11 mouse cellular contexts compared by ENCODE assay signal in the genomic region with DNA sequence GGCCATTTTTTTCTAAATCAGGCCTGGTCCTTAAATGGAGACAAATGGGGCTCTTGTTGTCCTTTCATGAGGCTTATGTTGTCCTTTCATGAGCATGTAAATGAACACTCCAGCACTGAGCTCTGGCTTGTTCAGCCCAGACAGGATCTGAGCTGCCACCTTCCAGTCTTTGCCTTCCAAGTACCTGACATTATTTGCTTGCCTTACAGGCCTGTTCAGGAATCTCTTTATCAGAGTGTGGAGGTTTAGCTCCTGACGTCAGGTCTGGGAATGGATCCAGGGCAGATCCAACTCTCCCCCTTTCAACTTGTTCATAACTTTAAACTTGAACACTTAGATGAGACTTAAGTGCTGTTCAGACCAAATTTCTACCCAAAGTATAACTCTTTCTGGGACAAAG. TPM values are rescaled to one million over a fixed set of nuclear protein-coding genes. Genes with fewer than 3 reads are reported as not detected.
DNase-seq lines count a peak whose midpoint lies in the region; ATAC-seq lines count a peak whose summit lies in the region.
"Had no signal": no experiment of that assay in that cellular context is flagged by ENCODE, and none has a peak within 500 bp of the region (broad histone marks: within the 10 kb centered on the region; RNA-seq: fewer than 3 reads in every experiment).

No protein-coding gene starts in this region.

- DNase-seq in 3134 (ENCODE audit: extremely low read depth, insufficient read length, low spot score), result peak; percentile 26
- peak; percentile 34 for DNase-seq in Muller cell, postnatal 12 days (ENCODE audit: inconsistent ontology term)
- peak; percentile 41 to 52 for DNase-seq in kidney, postnatal 4 days
- no peak for DNase-seq in T-cell, adult 2 months (ENCODE audit: low spot score)
- no peak for DNase-seq in layer of hippocampus, postnatal 10 days (ENCODE audit: low spot score in 2 of 2)
- no peak for DNase-seq in spleen, adult 12 weeks (ENCODE audit: low spot score)
- no peak for DNase-seq in left cerebral cortex, postnatal 25 days (ENCODE audit: low spot score in 2 of 2)
- DNase-seq: thymus, adult 18-20 months had no signal

- no peaks in the 10 kb centered on the region for H3K36me3 ChIP-seq in heart, embryonic 12.5 days
- H3K36me3 ChIP-seq: embryonic facial prominence, embryonic 13.5 days had no signal

- peak overlapping the region; percentile 31; the same call in 1 of the 2 replicates for H3K4me2 ChIP-seq in heart, embryonic 12.5 days
- H3K4me2 ChIP-seq: embryonic facial prominence, embryonic 13.5 days had no signal

- no peak overlapping the region for H3K4me3 ChIP-seq in heart, embryonic 12.5 days
- H3K4me3 ChIP-seq: embryonic facial prominence, embryonic 13.5 days; myocyte had no signal

- 9% methylated on average over 1 of the region's 1 CpGs for WGBS in heart, embryonic 12.5 days

- peaks cover 33% of the 10 kb centered on the region for H3K4me1 ChIP-seq in heart, embryonic 12.5 days (replicated peaks)

- H3K9ac ChIP-seq in heart, embryonic 12.5 days, result no peak overlapping the region
- H3K9ac ChIP-seq: embryonic facial prominence, embryonic 13.5 days had no signal

- ATAC-seq in heart, embryonic 12.5 days (ENCODE audit: insufficient number of reproducible peaks, low FRiP score), result peak; percentile 86

- no peaks in the 10 kb centered on the region for H3K27me3 ChIP-seq in heart, embryonic 12.5 days (replicated peaks)
- H3K27me3 ChIP-seq: embryonic facial prominence, embryonic 13.5 days had no signal

- H3K9me3 ChIP-seq in heart, embryonic 12.5 days (replicated peaks), result no peaks in the 10 kb centered on the region
- H3K9me3 ChIP-seq: embryonic facial prominence, embryonic 13.5 days had no signal

- H3K27ac ChIP-seq in heart, embryonic 12.5 days (ENCODE audit: poor library complexity, severe bottlenecking), result peak overlapping the region; percentile 97
- H3K27ac ChIP-seq: embryonic facial prominence, embryonic 13.5 days had no signal

- intact Hi-C loops in left cerebral cortex, postnatal 25 days (cut with DNase I), result no loop called here

RNA-seq across cellular contexts. Expression of gene Eif2b5, which starts 21.8 kb away (rescaled TPM):
- polyA plus RNA-seq in heart, embryonic 12.5 days (2016; fragmentation: Nextera tagmentation; extraction: Ambion mirVana), result 89.6 and 94.4 TPM in 2 replicates
- total RNA-seq in layer of hippocampus, postnatal 10 days (2021), result 10 to 100 TPM; 59.6 to 61.7 TPM
- 10 to 100 TPM; 60.8 to 61.7 TPM for total RNA-seq in left cerebral cortex, postnatal 25 days (2021)

RNA-seq across cellular contexts. Expression of gene Dvl3, which starts 39.9 kb away (rescaled TPM):
- 31.1 and 34.1 TPM in 2 replicates for polyA plus RNA-seq in heart, embryonic 12.5 days (2016; fragmentation: Nextera tagmentation; extraction: Ambion mirVana)
- 10 to 100 TPM; 83.1 to 87.2 TPM for total RNA-seq in layer of hippocampus, postnatal 10 days (2021)
- total RNA-seq in left cerebral cortex, postnatal 25 days (2021), result 10 to 100 TPM; 70.9 to 72.1 TPM

RNA-seq across cellular contexts. Expression of gene Abcc5, which starts 50.7 kb away (rescaled TPM):
- polyA plus RNA-seq in heart, embryonic 12.5 days (2016; fragmentation: Nextera tagmentation; extraction: Ambion mirVana), result 86.0 and 94.9 TPM in 2 replicates
- total RNA-seq in layer of hippocampus, postnatal 10 days (2021), result 100 to 1,000 TPM; 149 to 202 TPM
- 100 to 1,000 TPM; 209 to 242 TPM for total RNA-seq in left cerebral cortex, postnatal 25 days (2021)

RNA-seq across cellular contexts. Expression of gene Ap2m1, which starts 58.4 kb away (rescaled TPM):
- 487 and 490 TPM in 2 replicates for polyA plus RNA-seq in heart, embryonic 12.5 days (2016; fragmentation: Nextera tagmentation; extraction: Ambion mirVana)
- 100 to 1,000 TPM; 893 to 941 TPM for total RNA-seq in layer of hippocampus, postnatal 10 days (2021)
- 100 to 1,000 TPM; 900 to 913 TPM for total RNA-seq in left cerebral cortex, postnatal 25 days (2021)

Comparison
In these comparisons a context has a peak if more than half of its experiments do, and no peak if none do; other contexts are left out.
1. DNase-seq: peak in 3134 (single experiment), Muller cell, postnatal 12 days (single experiment) and kidney, postnatal 4 days (2 of 2); none in T-cell, adult 2 months (single experiment), layer of hippocampus, postnatal 10 days (0 of 2), spleen, adult 12 weeks (single experiment) and left cerebral cortex, postnatal 25 days (0 of 2).